In genomic region chr17:47889727-47890126, GRCm38 (mm10) we compare ENCODE assay signal across 13 mouse cellular contexts. TPM values are rescaled to one million over a fixed set of nuclear protein-coding genes. Genes with fewer than 3 reads are reported as not detected.
DNase-seq lines count a peak whose midpoint lies in the region; ATAC-seq and TF ChIP-seq lines count a peak whose summit lies in the region.
"Had no signal": no experiment of that assay in that cellular context is flagged by ENCODE, and none has a peak within 500 bp of the region (broad histone marks: within the 10 kb centered on the region; RNA-seq: fewer than 3 reads in every experiment).

No protein-coding gene starts in this region.

- no peak overlapping the region for H3K4me2 ChIP-seq in forebrain, embryonic 12.5 days
- H3K4me2 ChIP-seq in forebrain, postnatal 0 days (ENCODE audit: low read depth): no peak overlapping the region
- H3K4me2 ChIP-seq in midbrain, embryonic 13.5 days (replicated peaks): no peak overlapping the region
- no peak overlapping the region for H3K4me2 ChIP-seq in midbrain, embryonic 16.5 days (ENCODE audit: low read length)
- no peak overlapping the region for H3K4me2 ChIP-seq in lung, embryonic 16.5 days (ENCODE audit: low read depth, low read length)

- peaks cover 15% of the 10 kb centered on the region for H3K36me3 ChIP-seq in forebrain, embryonic 12.5 days (replicated peaks)
- H3K36me3 ChIP-seq in forebrain, postnatal 0 days (ENCODE audit: insufficient read depth): no peaks in the 10 kb centered on the region
- H3K36me3 ChIP-seq in midbrain, embryonic 13.5 days: peaks cover 11% of the 10 kb centered on the region
- H3K36me3 ChIP-seq in midbrain, embryonic 16.5 days (ENCODE audit: control insufficient read depth, insufficient read depth, low read length): no peaks in the 10 kb centered on the region
- peaks cover 8% of the 10 kb centered on the region; the same call in 1 of the 2 replicates for H3K36me3 ChIP-seq in lung, embryonic 16.5 days (ENCODE audit: control insufficient read depth, insufficient read depth, low read length)

- H3K9ac ChIP-seq in forebrain, embryonic 12.5 days: no peak overlapping the region
- no peak overlapping the region for H3K9ac ChIP-seq in forebrain, postnatal 0 days
- H3K9ac ChIP-seq in midbrain, embryonic 13.5 days (replicated peaks): no peak overlapping the region
- H3K9ac ChIP-seq in midbrain, embryonic 16.5 days (ENCODE audit: low read depth, low read length): no peak overlapping the region
- no peak overlapping the region for H3K9ac ChIP-seq in lung, embryonic 16.5 days (ENCODE audit: low read length)

- 0 out of 2 replicates have a peak overlapping the region, but pooled peaks have one; percentile 42 for H3K27ac ChIP-seq in forebrain, embryonic 12.5 days
- H3K27ac ChIP-seq in forebrain, postnatal 0 days (ENCODE audit: low read depth, low read length): no peak overlapping the region
- peak overlapping the region; percentile 48; the same call in 1 of the 2 replicates for H3K27ac ChIP-seq in midbrain, embryonic 13.5 days
- no peak overlapping the region for H3K27ac ChIP-seq in midbrain, embryonic 16.5 days (ENCODE audit: low read length)
- H3K27ac ChIP-seq in lung, embryonic 16.5 days (ENCODE audit: low read length): no peak overlapping the region; the same call in 1 of the 2 replicates
- H3K27ac ChIP-seq: layer of hippocampus, adult 2 months had no signal

- DNase-seq in forebrain, postnatal 0 days: no peak
- no peak for DNase-seq in urinary bladder, postnatal 4 days (ENCODE audit: low spot score in 2 of 2)
- DNase-seq in cerebellum, postnatal 25 days: no peak
- DNase-seq: heart, postnatal 4 days; kidney, adult 9 months had no signal

- H3K27me3 ChIP-seq in forebrain, embryonic 12.5 days: peaks cover 26% of the 10 kb centered on the region
- H3K27me3 ChIP-seq in forebrain, postnatal 0 days (ENCODE audit: insufficient read depth, low read length): no peaks in the 10 kb centered on the region
- no peaks in the 10 kb centered on the region for H3K27me3 ChIP-seq in midbrain, embryonic 13.5 days
- H3K27me3 ChIP-seq in midbrain, embryonic 16.5 days (ENCODE audit: control insufficient read depth, insufficient read depth, low read depth, low read length): no peaks in the 10 kb centered on the region
- no peaks in the 10 kb centered on the region for H3K27me3 ChIP-seq in lung, embryonic 16.5 days (ENCODE audit: control insufficient read depth, insufficient read depth, low read depth, low read length)

- no peak for TF ChIP-seq CTCF in forebrain, postnatal 0 days (IDR thresholded peaks at IDR 0.05; ENCODE audit: low read depth)

- no peak for ATAC-seq in forebrain, embryonic 12.5 days (ENCODE audit: low FRiP score)
- ATAC-seq in forebrain, postnatal 0 days: no peak
- no peak for ATAC-seq in midbrain, embryonic 13.5 days
- no peak for ATAC-seq in midbrain, embryonic 16.5 days
- peak; percentile 63 for ATAC-seq in lung, embryonic 16.5 days (ENCODE audit: low read depth)
- no peak for ATAC-seq in frontal cortex, adult (ENCODE audit: low TSS enrichment)

- H3K9me3 ChIP-seq in forebrain, embryonic 12.5 days: no peaks in the 10 kb centered on the region
- no peaks in the 10 kb centered on the region for H3K9me3 ChIP-seq in forebrain, postnatal 0 days (ENCODE audit: low read length)
- no peaks in the 10 kb centered on the region for H3K9me3 ChIP-seq in midbrain, embryonic 13.5 days
- H3K9me3 ChIP-seq in midbrain, embryonic 16.5 days (replicated peaks; ENCODE audit: control insufficient read depth, low read length, poor library complexity, severe bottlenecking): no peaks in the 10 kb centered on the region
- H3K9me3 ChIP-seq in lung, embryonic 16.5 days (ENCODE audit: control insufficient read depth, low read length): no peaks in the 10 kb centered on the region

- WGBS in forebrain, embryonic 12.5 days: 66% methylated on average over 7 of the region's 7 CpGs
- WGBS in forebrain, postnatal 0 days: 65% methylated on average over 7 of the region's 7 CpGs
- 57% methylated on average over 7 of the region's 7 CpGs for WGBS in midbrain, embryonic 13.5 days
- WGBS in midbrain, embryonic 16.5 days: 62% methylated on average over 7 of the region's 7 CpGs
- 59% methylated on average over 7 of the region's 7 CpGs for WGBS in lung, embryonic 16.5 days

- peaks cover 52% of the 10 kb centered on the region for H3K4me1 ChIP-seq in forebrain, embryonic 12.5 days
- peaks cover 14% of the 10 kb centered on the region for H3K4me1 ChIP-seq in forebrain, postnatal 0 days (ENCODE audit: insufficient read depth)
- H3K4me1 ChIP-seq in midbrain, embryonic 13.5 days (replicated peaks): peaks cover 48% of the 10 kb centered on the region
- peaks cover 11% of the 10 kb centered on the region for H3K4me1 ChIP-seq in midbrain, embryonic 16.5 days (ENCODE audit: control insufficient read depth, insufficient read depth, low read length)
- peaks cover 44% of the 10 kb centered on the region for H3K4me1 ChIP-seq in lung, embryonic 16.5 days (replicated peaks; ENCODE audit: control insufficient read depth, insufficient read depth, low read length)

- no peak overlapping the region for H3K4me3 ChIP-seq in forebrain, embryonic 12.5 days (replicated peaks)
- H3K4me3 ChIP-seq in forebrain, postnatal 0 days (ENCODE audit: low read depth, low read length): no peak overlapping the region
- no peak overlapping the region for H3K4me3 ChIP-seq in midbrain, embryonic 13.5 days (replicated peaks)
- no peak overlapping the region for H3K4me3 ChIP-seq in midbrain, embryonic 16.5 days (ENCODE audit: low read depth, low read length)
- no peak overlapping the region for H3K4me3 ChIP-seq in lung, embryonic 16.5 days (ENCODE audit: low read length)
- H3K4me3 ChIP-seq: erythroblast, embryonic 14.5 days; layer of hippocampus, adult 2 months had no signal

RNA-seq across cellular contexts. Expression of gene Foxp4, which starts 34.7 kb away (rescaled TPM):
- polyA plus RNA-seq in forebrain, embryonic 12.5 days (2016; fragmentation: Nextera tagmentation; extraction: Ambion mirVana): 22.6 and 24.3 TPM in 2 replicates
- total RNA-seq in forebrain, postnatal 0 days (2014; rRNA removed): 108 and 109 TPM in 2 replicates
- 45.7 and 56.4 TPM in 2 replicates for polyA plus RNA-seq in forebrain, postnatal 0 days (2015; fragmentation: Nextera tagmentation; extraction: Ambion mirVana)
- polyA plus RNA-seq in midbrain, embryonic 13.5 days (2015; fragmentation: Nextera tagmentation; extraction: Ambion mirVana): 16.0 and 25.2 TPM in 2 replicates
- 35.8 and 38.8 TPM in 2 replicates for polyA plus RNA-seq in midbrain, embryonic 16.5 days (2015; fragmentation: Nextera tagmentation; extraction: Ambion mirVana)
- polyA plus RNA-seq in lung, embryonic 16.5 days (2015; fragmentation: Nextera tagmentation; extraction: Ambion mirVana): 13.6 and 14.6 TPM in 2 replicates

RNA-seq across cellular contexts. Expression of gene Mdfi, which starts 55.2 kb away (rescaled TPM):
- polyA plus RNA-seq in forebrain, embryonic 12.5 days (2016; fragmentation: Nextera tagmentation; extraction: Ambion mirVana): 7.2 and 9.9 TPM in 2 replicates
- total RNA-seq in forebrain, postnatal 0 days (2014; rRNA removed): 9.5 and 17.5 TPM in 2 replicates
- polyA plus RNA-seq in forebrain, postnatal 0 days (2015; fragmentation: Nextera tagmentation; extraction: Ambion mirVana): 0.99 and 1.3 TPM in 2 replicates
- 2.8 and 4.4 TPM in 2 replicates for polyA plus RNA-seq in midbrain, embryonic 13.5 days (2015; fragmentation: Nextera tagmentation; extraction: Ambion mirVana)
- polyA plus RNA-seq in midbrain, embryonic 16.5 days (2015; fragmentation: Nextera tagmentation; extraction: Ambion mirVana): 2.4 and 2.9 TPM in 2 replicates
- 18.1 and 22.1 TPM in 2 replicates for polyA plus RNA-seq in lung, embryonic 16.5 days (2015; fragmentation: Nextera tagmentation; extraction: Ambion mirVana)
- total RNA-seq: megakaryocyte, adult 5-6 weeks had no signal

Comparison
In these comparisons a context has a peak if more than half of its experiments do, and no peak if none do; other contexts are left out.
1. H3K27ac ChIP-seq: peak in forebrain, embryonic 12.5 days (single experiment) and midbrain, embryonic 13.5 days (single experiment); none in forebrain, postnatal 0 days (single experiment), midbrain, embryonic 16.5 days (single experiment) and lung, embryonic 16.5 days (single experiment).